Mouse (Mus musculus) limb, embryonic 10.5 days (tissue): ENCODE data around the gene 4931409K22Rik. TPM values are rescaled to one million over a fixed set of nuclear protein-coding genes. Genes with fewer than 3 reads are reported as not detected.

Experiments
- DNase-seq: peaks from one replicate; pipeline ENCODE4 v3.0.0-alpha.2; 2017; ENCODE audit warnings: low spot score
- H3K27ac ChIP-seq: fragments of 300-500 bp; sonication (generic); 2 replicates; pipeline ENCODE4 v1.5.1; 2016; ENCODE audit warnings: mild to moderate bottlenecking
- H3K27me3 ChIP-seq: fragments of 300-500 bp; sonication (generic); 2 replicates; pipeline ENCODE4 v1.6.1; 2016; ENCODE audit warnings: low read depth, mild to moderate bottlenecking; ENCODE audit not compliant: poor library complexity, severe bottlenecking
- H3K36me3 ChIP-seq: fragments of 300-500 bp; sonication (generic); 2 replicates; pipeline ENCODE4 v1.6.1; 2016; ENCODE audit warnings: mild to moderate bottlenecking, moderate library complexity
- H3K4me1 ChIP-seq: fragments of 300-500 bp; sonication (generic); 2 replicates; pipeline ENCODE4 v1.6.1; 2016
- H3K4me3 ChIP-seq: fragments of 300-500 bp; sonication (generic); 2 replicates; pipeline ENCODE4 v1.5.1; 2016; ENCODE audit warnings: mild to moderate bottlenecking, moderate library complexity
- H3K9me3 ChIP-seq: fragments of 300-500 bp; sonication (generic); replicated peaks from 2 replicates; pipeline ENCODE4 v1.6.1; 2016; ENCODE audit warnings: mild to moderate bottlenecking
- WGBS: fragments of 180-500 bp; shearing (Covaris S2); methylation state at CpG from one replicate; pipeline ENCODE4 v1.1.7; 2016; 5-methylcytosine and 5-hydroxymethylcytosine counted together
- polyA plus RNA-seq: library from polyadenylated mRNA; unstranded; fragments of >200 nt; fragmentation: Nextera tagmentation; extraction: Ambion mirVana; gene quantifications from 2 replicates; pipeline ENCODE4 v1.2.1, GENCODE M21; 2016

4931409K22Rik gene
- polyA plus RNA-seq, 1 experiment from 2014 or later, result 0.05 TPM

- Histone ChIP-seq H3K9me3 (no peaks in the 10 kb centered on the region), H3K36me3 (no peaks in the 10 kb centered on the region), H3K27me3 (peaks cover 42% of the 10 kb centered on the region), H3K4me3 (peak overlapping the region; percentile 37), H3K27ac (peak overlapping the region; percentile 10; the same call in 1 of the 2 replicates), H3K4me1 (peaks cover 38% of the 10 kb centered on the region)
- 42% methylated on average over 26 of the region's 26 CpGs for WGBS
- no peak for DNase-seq
These were observed 5.9 kb downstream of the 4931409K22Rik start for GRCm38 (mm10) chr5:24550598-24551316.

DNA sequence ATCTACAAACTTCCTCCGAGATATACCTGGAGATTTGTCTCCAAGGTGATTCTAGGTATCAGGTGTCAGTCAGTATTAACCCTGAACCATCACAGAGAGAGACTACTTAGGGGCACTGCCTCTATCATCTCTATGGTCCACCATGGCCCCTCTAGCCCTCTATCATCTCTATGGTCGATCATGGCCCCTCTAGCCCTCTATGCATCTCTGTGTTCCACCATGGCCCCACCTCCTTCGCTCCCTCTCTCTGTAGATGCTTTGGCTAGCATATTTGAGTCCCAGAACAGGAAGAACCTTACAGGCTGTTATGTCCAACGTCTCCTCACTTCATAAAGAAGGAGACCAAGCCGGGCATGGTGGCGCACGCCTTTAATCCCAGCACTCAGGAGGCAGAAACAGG lies 14.0 kb downstream of the 4931409K22Rik start:
- no peak overlapping the region for H3K4me3 ChIP-seq
- no peak for DNase-seq
- peaks cover 15% of the 10 kb centered on the region for H3K4me1 ChIP-seq
- H3K36me3 ChIP-seq, result no peaks in the 10 kb centered on the region
- no peaks in the 10 kb centered on the region for H3K9me3 ChIP-seq
- 78% methylated on average over 7 of the region's 7 CpGs for WGBS
- H3K27ac ChIP-seq, result no peak overlapping the region
- peaks cover 38% of the 10 kb centered on the region for H3K27me3 ChIP-seq

DNA sequence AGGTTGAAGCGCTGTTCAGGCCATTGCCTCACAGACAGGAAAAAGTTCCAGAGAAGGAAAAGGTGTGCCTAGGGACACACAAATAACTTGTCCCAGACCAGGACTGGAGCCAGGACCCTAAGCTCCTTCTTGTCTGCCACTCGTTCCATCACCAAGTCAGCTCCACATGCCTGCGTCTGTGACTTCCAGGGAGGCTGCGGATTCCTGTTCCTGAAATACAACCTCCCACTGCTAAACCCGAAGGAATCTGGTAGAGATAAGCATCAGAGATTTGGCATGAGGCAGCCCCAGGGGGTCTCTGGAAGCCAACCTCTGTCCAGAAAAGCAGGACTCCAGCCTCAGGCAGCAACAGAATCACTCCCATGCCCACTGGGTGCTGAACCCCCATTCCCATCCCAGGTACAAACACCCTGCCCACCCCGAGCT lies 15.5 kb downstream of the 4931409K22Rik start:
- Histone ChIP-seq H3K36me3 (no peaks in the 10 kb centered on the region), H3K4me3 (no peak overlapping the region; the same call in 1 of the 2 replicates), H3K4me1 (peaks cover 18% of the 10 kb centered on the region), H3K27me3 (peaks cover 51% of the 10 kb centered on the region), H3K27ac (no peak overlapping the region; the same call in 1 of the 2 replicates), H3K9me3 (no peaks in the 10 kb centered on the region)
- 30% methylated on average over 6 of the region's 6 CpGs for WGBS
- no peak for DNase-seq

- Histone ChIP-seq H3K4me3 (peak within 1 kb of the TSS; percentile 24; the same call in 1 of the 2 replicates), H3K36me3 (no peaks in the 10 kb centered on the region), H3K27ac (no peak within 1 kb of the TSS; the same call in none of the 2 replicates), H3K9me3 (no peaks in the 10 kb centered on the region), H3K4me1 (peaks cover 18% of the 10 kb centered on the region), H3K27me3 (peaks cover 51% of the 10 kb centered on the region)
- DNase-seq, result no peak
- WGBS, result 41% methylated on average over 14 of the region's 14 CpGs
These were observed 16.0 kb downstream of the 4931409K22Rik start, which contains the start of gene Asb10 for GRCm38 (mm10) chr5:24540387-24541143. Asb10 (minus strand) TSS chr5:24540978.

DNA sequence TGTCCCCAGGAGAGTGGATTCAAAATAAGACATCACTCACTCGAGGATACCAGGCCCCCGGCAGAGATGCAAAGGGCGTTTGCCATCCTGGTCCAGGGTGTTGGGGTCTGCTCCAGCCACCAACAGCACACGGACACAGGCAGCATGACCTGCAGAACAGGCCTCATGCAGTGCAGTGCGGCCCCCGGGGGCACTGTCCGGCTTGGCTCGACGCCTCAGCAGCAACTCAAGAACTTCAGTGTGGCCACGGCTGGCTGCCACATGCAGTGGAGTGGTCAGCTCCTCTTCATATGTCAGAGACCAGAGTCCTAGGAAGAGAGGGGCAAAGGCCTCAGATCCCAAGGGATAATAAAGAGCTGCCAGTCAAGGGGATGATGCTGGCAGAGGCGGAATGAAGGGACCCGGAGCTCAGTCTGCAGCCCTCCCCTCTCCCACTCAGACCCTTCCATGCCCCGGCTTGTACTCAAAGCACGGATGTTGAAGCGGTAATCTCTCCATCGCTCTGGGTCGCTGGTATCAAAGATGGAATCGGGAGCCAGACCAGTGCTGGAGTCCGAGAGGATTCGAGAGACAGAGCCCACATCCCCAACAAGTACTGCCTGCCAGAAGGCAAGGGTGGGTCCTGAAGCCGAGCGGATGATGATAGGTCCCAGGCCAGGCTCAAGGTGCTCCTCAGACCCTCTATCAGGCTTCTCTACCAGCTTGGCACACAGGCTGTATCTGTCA lies 16.9 kb downstream of the 4931409K22Rik start:
- Histone ChIP-seq H3K4me1 (peaks cover 18% of the 10 kb centered on the region), H3K27ac (no peak overlapping the region), H3K4me3 (no peak overlapping the region), H3K36me3 (no peaks in the 10 kb centered on the region), H3K27me3 (peaks cover 51% of the 10 kb centered on the region), H3K9me3 (no peaks in the 10 kb centered on the region)
- 83% methylated on average over 22 of the region's 22 CpGs for WGBS
- DNase-seq, result no peak

DNA sequence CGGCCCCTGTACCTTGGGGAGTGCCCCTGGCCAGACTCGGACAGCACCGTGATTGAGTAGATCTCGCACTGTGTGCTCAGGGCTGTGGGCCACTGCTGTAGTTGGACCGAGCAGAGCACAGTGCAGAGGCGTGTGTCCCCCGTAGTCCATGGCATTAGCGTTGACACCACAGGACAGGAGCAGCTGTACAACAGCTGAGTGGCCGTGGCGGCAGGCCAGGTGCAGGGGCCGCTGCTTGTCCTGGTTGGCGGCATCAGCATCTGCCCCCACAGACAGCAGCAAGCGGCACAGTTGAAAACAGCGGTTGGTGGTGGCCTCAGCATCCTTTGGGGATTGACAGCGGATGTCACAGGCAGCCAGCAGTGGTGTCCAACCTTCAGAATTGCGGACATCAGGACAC lies 19.0 kb downstream of the 4931409K22Rik start:
- Histone ChIP-seq H3K9me3 (no peaks in the 10 kb centered on the region), H3K4me1 (peaks cover 25% of the 10 kb centered on the region), H3K36me3 (no peaks in the 10 kb centered on the region), H3K4me3 (no peak overlapping the region), H3K27ac (no peak overlapping the region), H3K27me3 (peaks cover 71% of the 10 kb centered on the region)
- no peak for DNase-seq
- WGBS, result 73% methylated on average over 16 of the region's 16 CpGs

GRCm38 (mm10) chr5:24536511-24536910 lies 20.1 kb downstream of the 4931409K22Rik start:
- Histone ChIP-seq H3K4me3 (no peak overlapping the region), H3K9me3 (no peaks in the 10 kb centered on the region), H3K27ac (no peak overlapping the region), H3K27me3 (peaks cover 76% of the 10 kb centered on the region), H3K4me1 (peaks cover 25% of the 10 kb centered on the region), H3K36me3 (no peaks in the 10 kb centered on the region)
- WGBS, result 79% methylated on average over 5 of the region's 5 CpGs
- no peak for DNase-seq

GRCm38 (mm10) chr5:24535731-24536130 lies 20.9 kb downstream of the 4931409K22Rik start:
- no peaks in the 10 kb centered on the region for H3K9me3 ChIP-seq
- H3K27me3 ChIP-seq, result peaks cover 80% of the 10 kb centered on the region
- H3K4me1 ChIP-seq, result peaks cover 17% of the 10 kb centered on the region
- no peak overlapping the region for H3K4me3 ChIP-seq
- no peaks in the 10 kb centered on the region for H3K36me3 ChIP-seq
- no peak overlapping the region for H3K27ac ChIP-seq
- 90% methylated on average over 3 of the region's 3 CpGs for WGBS
- DNase-seq, result no peak

GRCm38 (mm10) chr5:24534292-24534691 lies 22.3 kb downstream of the 4931409K22Rik start:
- peaks cover 10% of the 10 kb centered on the region; the same call in 1 of the 2 replicates for H3K4me1 ChIP-seq
- no peak overlapping the region for H3K27ac ChIP-seq
- peaks cover 78% of the 10 kb centered on the region for H3K27me3 ChIP-seq
- no peak overlapping the region for H3K4me3 ChIP-seq
- no peaks in the 10 kb centered on the region for H3K36me3 ChIP-seq
- no peak for DNase-seq
- no peaks in the 10 kb centered on the region for H3K9me3 ChIP-seq
- WGBS, result 56% methylated on average over 5 of the region's 5 CpGs

- WGBS, result 60% methylated on average over 11 of the region's 11 CpGs
- H3K4me3 ChIP-seq, result no peak overlapping the region
- H3K4me1 ChIP-seq, result peaks cover 10% of the 10 kb centered on the region; the same call in 1 of the 2 replicates
- H3K27ac ChIP-seq, result no peak overlapping the region
- H3K27me3 ChIP-seq, result peaks cover 80% of the 10 kb centered on the region
- no peak for DNase-seq
- no peaks in the 10 kb centered on the region for H3K9me3 ChIP-seq
- no peaks in the 10 kb centered on the region for H3K36me3 ChIP-seq
These were observed 23.2 kb downstream of the 4931409K22Rik start for GRCm38 (mm10) chr5:24533391-24533790.

- H3K27me3 ChIP-seq, result peaks cover 92% of the 10 kb centered on the region
- no peak overlapping the region for H3K4me3 ChIP-seq
- no peaks in the 10 kb centered on the region for H3K36me3 ChIP-seq
- 18% methylated on average over 24 of the region's 24 CpGs for WGBS
- no peak overlapping the region for H3K27ac ChIP-seq
- peaks cover 20% of the 10 kb centered on the region for H3K4me1 ChIP-seq
- no peaks in the 10 kb centered on the region for H3K9me3 ChIP-seq
- DNase-seq, result peak; percentile 92
These were observed 26.4 kb downstream of the 4931409K22Rik start for GRCm38 (mm10) chr5:24530042-24530689.

DNA sequence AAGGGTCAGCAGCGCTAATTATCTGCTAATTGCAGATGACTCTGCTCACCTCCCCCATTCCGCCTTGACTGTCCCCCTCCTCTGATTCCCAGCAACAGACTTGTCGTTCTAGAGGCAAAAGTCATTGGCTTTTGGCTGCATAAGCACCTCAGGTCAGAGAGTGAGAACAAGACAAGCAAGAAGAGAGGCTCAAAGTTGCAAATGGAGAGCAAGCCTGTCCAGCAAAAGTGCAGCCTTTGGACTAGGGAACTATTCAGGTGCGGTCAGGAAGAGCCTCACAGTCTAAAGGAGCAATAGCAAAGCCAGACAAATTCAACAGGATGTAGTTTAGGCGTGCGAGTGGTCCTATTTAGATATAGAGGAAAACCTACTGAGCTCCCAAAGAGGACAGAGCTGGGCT lies 28.8 kb downstream of the 4931409K22Rik start:
- Histone ChIP-seq H3K9me3 (no peaks in the 10 kb centered on the region), H3K27ac (no peak overlapping the region), H3K27me3 (peaks cover 98% of the 10 kb centered on the region), H3K4me1 (peaks cover 18% of the 10 kb centered on the region), H3K36me3 (no peaks in the 10 kb centered on the region), H3K4me3 (no peak overlapping the region; the same call in 1 of the 2 replicates)
- 15% methylated on average over 6 of the region's 6 CpGs for WGBS
- DNase-seq, result no peak
